Mouse (Mus musculus) liver, embryonic 11.5 days (tissue): ENCODE data around the gene Agrp. TPM values are rescaled to one million over a fixed set of nuclear protein-coding genes. Genes with fewer than 3 reads are reported as not detected.

Source experiments
- ATAC-seq: fragments of 200-750 bp; cut with Nextera tagmentation; replicated peaks from 2 replicates; pipeline ENCODE4 v1.8.0; 2017; ENCODE audit warnings: moderate number of reproducible peaks, mild to moderate bottlenecking, moderate TSS enrichment, moderate library complexity; ENCODE audit not compliant: low FRiP score
- DNase-seq: peaks from one replicate; pipeline ENCODE4 v3.0.0-alpha.2; 2017; ENCODE audit warnings: low spot score
- H3K27ac ChIP-seq: fragments of 300-500 bp; sonication (generic); 2 replicates; pipeline ENCODE4 v1.5.1; 2014; ENCODE audit warnings: mild to moderate bottlenecking, low read depth, low read length, control low read depth
- H3K27me3 ChIP-seq: fragments of 300-500 bp; sonication (generic); replicated peaks from 2 replicates; pipeline ENCODE4 v1.6.1; 2014; ENCODE audit warnings: low read length, mixed read lengths; ENCODE audit not compliant: control insufficient read depth, insufficient read depth
- H3K36me3 ChIP-seq: fragments of 300-500 bp; sonication (generic); 2 replicates; pipeline ENCODE4 v1.6.1; 2014; ENCODE audit warnings: mild to moderate bottlenecking, low read length, moderate library complexity, mixed read lengths; ENCODE audit not compliant: control insufficient read depth, insufficient read depth
- H3K4me1 ChIP-seq: fragments of 300-500 bp; sonication (generic); replicated peaks from 2 replicates; pipeline ENCODE4 v1.6.1; 2014; ENCODE audit warnings: low read length, mixed read lengths; ENCODE audit not compliant: control insufficient read depth, insufficient read depth
- H3K4me2 ChIP-seq: fragments of 300-500 bp; sonication (generic); 2 replicates; pipeline ENCODE4 v1.6.1; 2014; ENCODE audit warnings: mild to moderate bottlenecking, control low read depth, moderate library complexity
- H3K4me3 ChIP-seq: fragments of 300-500 bp; sonication (generic); 2 replicates; pipeline ENCODE4 v1.5.1; 2014; ENCODE audit warnings: low read depth, low read length, control low read depth
- H3K9ac ChIP-seq: fragments of 300-500 bp; sonication (generic); 2 replicates; pipeline ENCODE4 v1.6.1; 2014; ENCODE audit warnings: low read depth, low read length, control low read depth
- H3K9me3 ChIP-seq: fragments of 300-500 bp; sonication (generic); 2 replicates; pipeline ENCODE4 v1.6.1; 2016; ENCODE audit warnings: low read length, inconsistent platforms, mixed read lengths; ENCODE audit not compliant: control insufficient read depth
- WGBS: fragments of 180-500 bp; shearing (Covaris S2); extraction: QIAGEN DNeasy Blood & Tissue Kit; methylation state at CpG from one replicate; pipeline ENCODE4 v1.1.7; 2014; 5-methylcytosine and 5-hydroxymethylcytosine counted together
- polyA plus RNA-seq: library from polyadenylated mRNA; unstranded; fragments of >200 nt; fragmentation: Nextera tagmentation; extraction: Ambion mirVana; gene quantifications from 2 replicates; pipeline ENCODE4 v1.2.1, GENCODE M21; 2014

Gene Agrp
- polyA plus RNA-seq, 1 experiment from 2014 or later = not detected

DNA sequence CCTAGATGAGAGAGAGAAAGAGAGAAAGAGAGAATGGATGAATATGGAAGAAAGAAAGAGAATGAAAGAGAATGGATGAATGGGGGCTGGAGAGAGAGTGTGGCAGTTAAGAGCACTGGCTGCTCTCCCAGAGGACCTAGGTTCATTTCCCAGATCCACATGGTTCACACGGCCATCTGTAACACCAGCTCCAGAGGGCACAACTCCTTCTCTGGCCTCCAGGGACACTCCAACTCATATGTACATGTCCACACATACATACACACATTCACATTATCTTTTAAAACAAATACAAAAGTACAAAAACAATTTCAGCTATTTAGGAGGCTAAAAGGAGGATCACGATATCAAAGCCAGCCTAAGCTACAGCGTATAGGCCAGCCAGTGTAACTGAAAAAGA is 74.3 kb downstream of the Agrp start:
- Histone ChIP-seq H3K9me3 (no peaks in the 10 kb centered on the region), H3K9ac (no peak overlapping the region), H3K27ac (no peak overlapping the region), H3K4me3 (no peak overlapping the region), H3K36me3 (peaks cover 2% of the 10 kb centered on the region; the same call in 1 of the 2 replicates), H3K4me2 (no peak overlapping the region), H3K4me1 (peaks cover 8% of the 10 kb centered on the region), H3K27me3 (peaks cover 2% of the 10 kb centered on the region; the same call in 1 of the 2 replicates)
- 87% methylated on average over 3 of the region's 3 CpGs for whole genome bisulfite sequencing
- ATAC-seq (no peak), DNase-seq (no peak)

DNA sequence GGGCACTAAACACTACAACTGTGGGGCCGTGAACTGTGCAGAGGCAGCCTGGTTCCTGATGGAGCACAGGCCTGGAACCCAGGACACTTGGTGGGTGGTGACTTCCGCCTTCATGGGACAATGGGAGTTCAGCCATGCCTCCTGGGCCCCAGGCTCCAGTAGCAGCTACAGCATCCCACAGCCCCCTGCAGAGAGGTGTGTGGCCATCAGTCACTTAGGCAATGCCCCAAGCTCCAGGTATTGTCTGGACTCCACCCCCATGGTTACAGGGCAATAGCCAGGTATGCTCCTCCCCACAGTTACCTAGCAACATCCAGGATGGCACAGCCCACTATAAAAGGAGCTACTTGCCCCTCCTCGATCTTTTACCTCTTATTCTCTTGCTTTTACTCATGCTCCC is 82.0 kb downstream of the Agrp start:
- no peak overlapping the region for H3K27ac ChIP-seq
- DNase-seq = no peak
- H3K36me3 ChIP-seq = peaks cover 2% of the 10 kb centered on the region; the same call in 1 of the 2 replicates
- H3K27me3 ChIP-seq = no peaks in the 10 kb centered on the region
- no peak for ATAC-seq
- WGBS = 77% methylated on average over 3 of the region's 3 CpGs
- no peak overlapping the region for H3K4me3 ChIP-seq
- no peak overlapping the region for H3K4me2 ChIP-seq
- H3K9me3 ChIP-seq = no peaks in the 10 kb centered on the region
- H3K4me1 ChIP-seq = no peaks in the 10 kb centered on the region
- no peak overlapping the region for H3K9ac ChIP-seq

DNA sequence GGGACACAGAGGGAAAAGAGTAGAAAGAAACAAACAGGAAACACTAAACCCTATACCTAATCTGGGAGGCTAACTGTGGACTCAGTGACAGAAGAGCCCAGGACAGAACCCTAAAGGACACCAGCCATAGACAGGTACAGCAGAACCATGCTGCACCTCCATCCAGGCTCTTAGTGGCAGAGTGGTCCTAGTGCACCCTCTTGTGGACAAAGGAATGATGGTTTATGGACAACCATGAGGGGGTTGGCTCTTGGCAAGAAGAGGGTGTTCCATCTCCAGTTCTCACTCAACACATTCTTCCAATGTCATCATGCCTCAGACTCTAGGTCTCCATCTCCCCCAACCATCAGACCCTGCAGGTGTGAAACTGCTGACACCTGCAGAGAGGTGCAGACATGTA is 83.1 kb downstream of the Agrp start:
- ATAC-seq = peak; percentile 75
- H3K4me2 ChIP-seq = no peak overlapping the region
- peak; percentile 45 for DNase-seq
- no peaks in the 10 kb centered on the region for H3K27me3 ChIP-seq
- no peak overlapping the region for H3K4me3 ChIP-seq
- H3K4me1 ChIP-seq = no peaks in the 10 kb centered on the region
- H3K9me3 ChIP-seq = no peaks in the 10 kb centered on the region
- H3K36me3 ChIP-seq = peaks cover 2% of the 10 kb centered on the region; the same call in 1 of the 2 replicates
- H3K27ac ChIP-seq = no peak overlapping the region
- H3K9ac ChIP-seq = no peak overlapping the region

DNA sequence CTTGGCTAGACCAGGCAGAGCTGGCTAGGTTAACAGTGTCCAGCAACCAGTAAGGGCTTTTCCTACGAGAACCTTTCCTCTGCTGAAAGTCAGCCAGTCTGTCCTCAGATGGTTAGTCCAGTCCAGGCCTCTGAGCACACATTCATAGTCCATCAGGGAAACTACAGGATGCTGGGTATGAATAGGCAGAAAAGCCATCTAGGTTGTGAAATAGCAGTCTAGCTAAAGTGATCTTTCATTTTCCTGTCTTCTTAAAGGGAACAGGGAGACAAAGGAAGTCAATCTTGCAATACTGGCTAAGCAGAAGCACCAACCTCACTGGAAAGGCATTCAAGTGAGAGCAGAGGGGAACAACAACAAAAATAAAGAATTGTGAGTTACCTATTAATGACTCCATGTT is 84.4 kb downstream of the Agrp start:
- no peak overlapping the region for H3K27ac ChIP-seq
- H3K27me3 ChIP-seq = no peaks in the 10 kb centered on the region
- no peak overlapping the region for H3K9ac ChIP-seq
- no peak overlapping the region for H3K4me3 ChIP-seq
- no peaks in the 10 kb centered on the region; the same call in 1 of the 2 replicates for H3K36me3 ChIP-seq
- 79% methylated on average over 1 of the region's 1 CpGs for WGBS
- H3K4me1 ChIP-seq = no peaks in the 10 kb centered on the region
- DNase-seq (no peak), ATAC-seq (no peak)
- H3K9me3 ChIP-seq = no peaks in the 10 kb centered on the region
- H3K4me2 ChIP-seq = no peak overlapping the region

DNA sequence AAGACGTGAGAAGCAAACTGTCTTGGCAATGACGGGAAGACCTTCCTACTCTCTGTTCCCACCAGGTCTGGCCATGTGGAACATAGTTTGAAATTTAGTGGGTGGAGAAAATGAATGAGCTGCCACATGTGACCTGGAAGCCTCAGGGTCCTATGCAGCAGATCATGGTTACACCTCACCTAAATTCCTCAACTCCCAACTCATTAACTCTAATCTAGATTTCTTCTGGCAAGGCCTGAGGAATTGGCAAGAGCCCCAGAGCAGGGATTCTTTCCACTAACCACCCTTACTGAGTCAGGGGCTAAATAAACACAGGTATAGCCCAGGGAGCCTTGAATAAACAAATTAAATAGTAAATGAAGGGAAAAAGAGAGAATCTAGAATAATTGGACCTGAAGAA is 85.2 kb downstream of the Agrp start:
- Histone ChIP-seq H3K9me3 (no peaks in the 10 kb centered on the region), H3K4me2 (no peak overlapping the region), H3K4me1 (no peaks in the 10 kb centered on the region), H3K27me3 (no peaks in the 10 kb centered on the region), H3K27ac (no peak overlapping the region), H3K36me3 (no peaks in the 10 kb centered on the region), H3K4me3 (no peak overlapping the region), H3K9ac (no peak overlapping the region)
- ATAC-seq (no peak), DNase-seq (no peak)
- WGBS = 89% methylated on average over 2 of the region's 2 CpGs

DNA sequence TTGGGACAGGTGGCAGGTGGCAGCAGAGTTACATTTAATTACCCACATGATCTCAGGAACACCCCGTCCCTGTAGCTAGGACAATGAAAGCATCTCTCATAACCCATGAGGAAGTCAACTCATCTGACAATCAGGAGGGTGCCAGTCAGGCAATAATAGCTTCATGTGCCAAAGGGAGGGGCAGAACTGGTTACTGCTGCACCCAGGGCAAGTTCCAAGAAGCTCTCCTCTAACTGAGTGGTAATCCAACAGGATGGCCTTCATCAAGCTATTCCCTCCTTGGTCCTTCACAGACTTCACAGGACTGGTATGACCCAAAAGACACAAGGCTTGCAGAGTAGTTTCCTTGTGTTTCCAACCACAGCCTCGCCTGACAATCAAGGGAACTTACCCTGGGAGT is 87.1 kb downstream of the Agrp start:
- no peak overlapping the region for H3K4me3 ChIP-seq
- ATAC-seq = no peak

DNA sequence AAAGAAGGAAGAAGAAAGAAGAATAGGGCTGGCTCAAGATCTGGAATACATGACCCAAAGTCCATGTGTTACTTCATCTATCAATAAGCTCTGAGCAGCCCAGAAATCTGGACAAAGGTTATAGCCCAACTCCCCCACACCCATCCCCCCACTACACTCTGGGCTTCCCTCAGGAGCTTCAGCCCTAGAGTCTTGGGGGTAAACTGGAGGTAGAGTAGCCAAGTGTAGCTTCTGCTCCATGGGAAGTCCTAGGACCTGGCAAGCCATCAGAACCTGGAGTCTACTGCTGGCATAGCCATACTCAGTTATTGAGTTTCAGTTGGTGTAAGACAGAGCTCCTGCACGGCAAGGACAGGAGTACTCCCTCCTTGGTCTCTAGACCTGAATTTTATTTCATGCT is 87.7 kb downstream of the Agrp start:
- no peaks in the 10 kb centered on the region for H3K9me3 ChIP-seq
- no peaks in the 10 kb centered on the region for H3K36me3 ChIP-seq
- no peak overlapping the region for H3K4me2 ChIP-seq
- H3K4me1 ChIP-seq = peaks cover 15% of the 10 kb centered on the region
- no peak overlapping the region for H3K4me3 ChIP-seq
- ATAC-seq = no peak
- no peaks in the 10 kb centered on the region for H3K27me3 ChIP-seq
- H3K9ac ChIP-seq = no peak overlapping the region
- WGBS = 81% methylated on average over 1 of the region's 1 CpGs
- no peak overlapping the region for H3K27ac ChIP-seq
- no peak for DNase-seq

More for the DNA sequence above, 87.1 kb downstream of the Agrp start:
- peaks cover 11% of the 10 kb centered on the region; the same call in 1 of the 2 replicates for H3K4me1 ChIP-seq
- no peaks in the 10 kb centered on the region for H3K36me3 ChIP-seq
- no peaks in the 10 kb centered on the region for H3K27me3 ChIP-seq
- no peak for DNase-seq
- no peaks in the 10 kb centered on the region for H3K9me3 ChIP-seq
- WGBS = 69% methylated on average over 2 of the region's 2 CpGs
- no peak overlapping the region for H3K9ac ChIP-seq
- H3K27ac ChIP-seq = no peak overlapping the region
- no peak overlapping the region for H3K4me2 ChIP-seq

DNA sequence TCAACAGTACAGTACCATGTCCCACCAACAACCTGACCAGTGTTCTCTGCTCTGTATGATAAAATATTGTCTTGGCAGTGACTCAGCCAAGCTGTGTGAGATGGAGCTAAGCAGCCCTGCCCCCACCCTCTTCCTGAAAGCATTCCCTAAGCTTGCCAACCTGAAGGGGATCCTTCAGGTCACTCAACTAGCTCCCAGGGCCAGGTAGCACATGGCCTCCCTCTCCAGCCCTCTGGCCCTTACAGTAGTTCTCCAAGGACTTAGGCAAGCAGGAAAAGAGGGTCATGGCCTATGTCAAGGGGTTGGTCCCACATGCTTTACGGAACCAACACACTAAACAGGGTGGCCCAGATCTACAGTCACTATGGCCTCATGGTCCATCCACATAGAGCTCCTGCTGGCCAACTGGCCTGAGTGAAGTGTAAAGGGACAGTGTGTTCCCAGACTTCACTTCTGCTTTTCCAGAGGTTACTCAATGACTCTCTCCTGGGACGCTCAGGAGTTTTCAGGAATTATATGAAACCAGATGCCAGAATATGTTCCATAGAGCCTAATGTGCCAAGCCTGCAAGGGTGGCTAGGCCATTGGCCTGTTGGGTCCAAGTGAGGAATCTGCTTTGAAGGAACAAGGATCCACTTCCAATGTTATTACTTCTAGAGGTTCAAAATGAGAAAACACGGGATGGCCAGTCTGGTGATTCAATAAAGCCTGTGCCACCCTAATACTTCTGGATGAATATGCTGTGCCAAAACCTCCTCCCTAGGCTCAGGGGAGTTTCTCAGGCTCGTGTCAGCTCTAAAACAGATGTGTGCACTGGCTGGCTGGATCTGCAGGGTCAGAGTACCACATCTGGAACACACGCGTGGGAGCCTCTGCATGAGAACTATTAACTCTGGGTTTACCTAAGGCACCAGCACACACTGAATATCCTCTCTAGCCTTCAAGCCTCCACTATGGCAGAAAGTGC is 90.5 kb downstream of the Agrp start:
- Histone ChIP-seq H3K4me1 (peaks cover 40% of the 10 kb centered on the region), H3K4me3 (no peak overlapping the region), H3K9me3 (no peaks in the 10 kb centered on the region), H3K36me3 (no peaks in the 10 kb centered on the region), H3K9ac (no peak overlapping the region; the same call in 1 of the 2 replicates), H3K27ac (no peak overlapping the region), H3K4me2 (no peak overlapping the region), H3K27me3 (no peaks in the 10 kb centered on the region)
- ATAC-seq = no peak
- no peak for DNase-seq
- WGBS = 84% methylated on average over 6 of the region's 6 CpGs

DNA sequence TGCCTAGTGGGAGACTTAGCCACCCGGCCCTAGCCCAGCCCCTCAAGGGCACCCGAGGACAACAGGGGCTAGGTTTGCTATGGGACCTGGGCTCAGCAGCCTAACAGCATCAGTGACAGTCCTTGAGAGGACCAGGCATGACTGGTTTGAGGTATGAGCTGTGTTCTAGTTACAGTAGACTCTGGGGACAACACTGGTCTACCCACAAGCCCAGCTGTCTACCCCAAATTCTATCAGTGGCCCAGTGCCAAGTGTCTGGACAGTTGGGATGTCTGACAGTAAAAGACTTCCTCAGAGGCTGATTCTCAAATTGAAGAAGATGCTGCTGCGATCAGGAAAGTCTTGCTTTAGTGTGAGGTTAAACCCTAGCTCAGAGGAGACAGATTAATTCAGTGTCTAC is 91.9 kb downstream of the Agrp start:
- no peak overlapping the region for H3K4me2 ChIP-seq
- H3K27ac ChIP-seq = no peak overlapping the region
- 91% methylated on average over 3 of the region's 3 CpGs for WGBS
- ATAC-seq = no peak
- DNase-seq = no peak
- H3K9ac ChIP-seq = no peak overlapping the region
- H3K9me3 ChIP-seq = no peaks in the 10 kb centered on the region
- no peaks in the 10 kb centered on the region for H3K36me3 ChIP-seq
- H3K4me1 ChIP-seq = peaks cover 42% of the 10 kb centered on the region
- no peaks in the 10 kb centered on the region for H3K27me3 ChIP-seq
- no peak overlapping the region for H3K4me3 ChIP-seq
